Mouse (Mus musculus): ENCODE data around the gene Trim44.

The Trim44 gene

GRCm38 (mm10) chr2:102290041-102290440 is 117.6 kb downstream of the Trim44 start:
- no peak for DNase-seq (ENCODE audit: low read depth, low spot score)

- no peak for DNase-seq (ENCODE audit: low read depth, low spot score)
These were observed 119.0 kb downstream of the Trim44 start for GRCm38 (mm10) chr2:102288676-102289075.

- DNase-seq (ENCODE audit: low read depth, low spot score), result no peak
These were observed 120.3 kb downstream of the Trim44 start for GRCm38 (mm10) chr2:102287369-102287768.

- no peak for DNase-seq (ENCODE audit: low read depth, low spot score)
These were observed 125.5 kb downstream of the Trim44 start for GRCm38 (mm10) chr2:102282081-102282480.

- DNase-seq (ENCODE audit: low read depth, low spot score), result no peak
These were observed 127.8 kb downstream of the Trim44 start for GRCm38 (mm10) chr2:102279779-102280178.

- DNase-seq (ENCODE audit: low read depth, low spot score), result no peak
These were observed 129.7 kb downstream of the Trim44 start for GRCm38 (mm10) chr2:102277946-102278345.

GRCm38 (mm10) chr2:102273280-102273679 is 134.3 kb downstream of the Trim44 start:
- DNase-seq (ENCODE audit: low read depth, low spot score), result no peak

GRCm38 (mm10) chr2:102267582-102268339 is 139.9 kb downstream of the Trim44 start:
- DNase-seq (ENCODE audit: low read depth, low spot score), result no peak

GRCm38 (mm10) chr2:102266911-102267310 is 140.7 kb downstream of the Trim44 start:
- no peak for DNase-seq (ENCODE audit: low read depth, low spot score)

GRCm38 (mm10) chr2:102259139-102259538 is 148.5 kb downstream of the Trim44 start:
- no peak for DNase-seq (ENCODE audit: low read depth, low spot score)

GRCm38 (mm10) chr2:102258682-102259081 is 148.9 kb downstream of the Trim44 start:
- no peak for DNase-seq (ENCODE audit: low read depth, low spot score)

- no peak for DNase-seq (ENCODE audit: low read depth, low spot score)
These were observed 149.5 kb downstream of the Trim44 start for GRCm38 (mm10) chr2:102257964-102258605.

- DNase-seq (ENCODE audit: low read depth, low spot score), result no peak
These were observed 150.9 kb downstream of the Trim44 start for GRCm38 (mm10) chr2:102256591-102257335.

- DNase-seq (ENCODE audit: low read depth, low spot score), result no peak
These were observed 151.5 kb downstream of the Trim44 start for GRCm38 (mm10) chr2:102256100-102256499.

- DNase-seq (ENCODE audit: low read depth, low spot score), result no peak
These were observed 154.4 kb downstream of the Trim44 start for GRCm38 (mm10) chr2:102253204-102253603.

- no peak for DNase-seq (ENCODE audit: low read depth, low spot score)
These were observed 155.0 kb downstream of the Trim44 start for GRCm38 (mm10) chr2:102252651-102253050.

All from brain, embryonic 18.5 days (tissue).